Mouse (Mus musculus): Measurements from ENCODE around the gene Usp3. TPM values are rescaled to one million over a fixed set of nuclear protein-coding genes. Genes with fewer than 3 reads are reported as not detected.

The Usp3 gene
- total and polyA plus RNA-seq, 3 experiments, result 24.4 to 39.5 (median 36.6) TPM

- TF ChIP-seq POLR2A (IDR thresholded peaks at IDR 0.05; ENCODE audit: low read depth, low read length), result peak; percentile 73; the same call in 1 of the 2 replicates
Observed at GRCm38 (mm10) chr9:66592708-66593612, at the start of gene Usp3 (continued).

- in situ Hi-C loops (cut with MboI; ENCODE audit: low pct_ligation_motif_present, low pct_unique_long_range_greater_than_20kb, low sequenced_read_pairs) (loop anchor here (5.0 to 10.0 kb wide), 2 partner anchors 54 to 147 kb away; no protein-coding TSS in a partner anchor), dilution Hi-C loops (cut with MboI; ENCODE audit: extremely low pct_ligation_motif_present, extremely low pct_unique_long_range_greater_than_20kb, low sequenced_read_pairs) (no loop called here)
- Histone ChIP-seq H3K9ac (ENCODE audit: insufficient read depth, low read depth) (no peak overlapping the region), H3K36me3 (replicated peaks in 1 of 2; ENCODE audit: control insufficient read depth in 1 of 2, insufficient read depth in 1 of 2, low read length in 1 of 2) (no peaks in the 10 kb centered on the region), H3K4me1 (ENCODE audit: control insufficient read depth in 1 of 2, insufficient read depth in 2 of 2) (peaks cover 4 to 8% of the 10 kb centered on the region in 2 experiments; a peak in 3 of 4 replicates), H3K4me3 (replicated peaks in 1 of 3; ENCODE audit: low read depth in 2 of 3, low read length in 2 of 3, poor library complexity in 1 of 3) (no peak overlapping the region), H3K27me3 (replicated peaks) (no peaks in the 10 kb centered on the region), H3K27ac (ENCODE audit: insufficient read depth, low read depth) (no peak overlapping the region), H3K9me3 (replicated peaks; ENCODE audit: low read length) (no peaks in the 10 kb centered on the region), H3K4me2 (ENCODE audit: insufficient read depth, low read depth, poor library complexity, severe bottlenecking) (no peak overlapping the region), H3K79me2 (replicated peaks; ENCODE audit: control insufficient read depth, extremely low read depth, insufficient read depth, poor library complexity, severe bottlenecking) (no peaks in the 10 kb centered on the region)
- TF ChIP-seq SMC3 (IDR thresholded peaks at IDR 0.05; ENCODE audit: low read depth, low read length) (no peak), GABPA (IDR thresholded peaks at IDR 0.05; ENCODE audit: insufficient replicate concordance, low read depth, low read length) (no peak), ETS1 (conservative IDR thresholded peaks at IDR 0.05; ENCODE audit: low read depth, low read length) (no peak), ZKSCAN1 (IDR thresholded peaks at IDR 0.05; ENCODE audit: borderline replicate concordance, low read depth, low read length) (no peak), ZMIZ1 (IDR thresholded peaks at IDR 0.05; ENCODE audit: low read depth, low read length) (no peak), CTCF (conservative IDR thresholded peaks at IDR 0.05 in 1 of 2, IDR thresholded peaks at IDR 0.05 in 1 of 2; ENCODE audit: low read depth in 2 of 2, low read length in 2 of 2) (no peak), TBP (conservative IDR thresholded peaks at IDR 0.05; ENCODE audit: low read depth, low read length) (no peak), NELFE (IDR thresholded peaks at IDR 0.05; ENCODE audit: low read depth, low read length) (no peak), POLR2A (IDR thresholded peaks at IDR 0.05; ENCODE audit: low read depth, low read length) (no peak), MEF2A (IDR thresholded peaks at IDR 0.05; ENCODE audit: borderline replicate concordance, low read depth, low read length) (no peak), JUN (IDR thresholded peaks at IDR 0.05; ENCODE audit: insufficient read depth, low read depth, low read length) (no peak), KAT2A (IDR thresholded peaks at IDR 0.05; ENCODE audit: insufficient replicate concordance, low read length) (no peak), USF1 (IDR thresholded peaks at IDR 0.05; ENCODE audit: low read depth, low read length) (no peak), MAFK (IDR thresholded peaks at IDR 0.05; ENCODE audit: insufficient replicate concordance, low read length) (no peak), POLR2AphosphoS2 (IDR thresholded peaks at IDR 0.05; ENCODE audit: low read depth, low read length) (no peak)
- DNase-seq (ENCODE audit: extremely low read depth), result no peak
Observed at GRCm38 (mm10) chr9:66640491-66640890, 47.5 kb upstream of the Usp3 start.

DNA sequence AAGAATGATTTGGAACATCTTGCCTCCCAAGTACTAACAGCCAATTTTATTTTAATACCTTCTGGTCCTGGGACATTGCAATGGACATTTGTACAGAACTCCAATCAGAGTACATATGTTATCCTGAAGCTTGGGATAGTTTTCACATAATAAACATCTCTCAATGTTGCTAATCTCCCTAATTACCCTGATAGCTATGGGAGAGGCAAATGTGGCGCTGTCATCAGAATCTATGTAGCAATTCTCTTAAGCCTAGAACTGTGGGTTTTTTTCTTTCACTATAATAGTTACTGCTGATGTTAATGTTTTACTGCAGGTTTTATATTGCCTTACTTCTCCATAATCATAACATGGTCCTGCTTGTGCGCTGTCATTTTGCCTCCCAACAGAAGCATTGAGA, 46.7 kb upstream of the Usp3 start:
- no peak for DNase-seq (ENCODE audit: extremely low read depth)
- Histone ChIP-seq H3K27me3 (replicated peaks) (no peaks in the 10 kb centered on the region), H3K4me2 (ENCODE audit: insufficient read depth, low read depth, poor library complexity, severe bottlenecking) (no peak overlapping the region), H3K9me3 (replicated peaks; ENCODE audit: low read length) (no peaks in the 10 kb centered on the region), H3K79me2 (replicated peaks; ENCODE audit: control insufficient read depth, extremely low read depth, insufficient read depth, poor library complexity, severe bottlenecking) (no peaks in the 10 kb centered on the region), H3K4me3 (replicated peaks in 1 of 3; ENCODE audit: low read depth in 2 of 3, low read length in 2 of 3, poor library complexity in 1 of 3) (no peak overlapping the region), H3K9ac (ENCODE audit: insufficient read depth, low read depth) (no peak overlapping the region), H3K36me3 (replicated peaks in 1 of 2; ENCODE audit: control insufficient read depth in 1 of 2, insufficient read depth in 1 of 2, low read length in 1 of 2) (no peaks in the 10 kb centered on the region), H3K4me1 (ENCODE audit: control insufficient read depth in 1 of 2, insufficient read depth in 2 of 2) (peaks cover 0 to 3% of the 10 kb centered on the region in 2 experiments; a peak in 1 of 4 replicates), H3K27ac (ENCODE audit: insufficient read depth, low read depth) (no peak overlapping the region)
- dilution Hi-C loops (cut with MboI; ENCODE audit: extremely low pct_ligation_motif_present, extremely low pct_unique_long_range_greater_than_20kb, low sequenced_read_pairs), result no loop called here
- TF ChIP-seq SIN3A (IDR thresholded peaks at IDR 0.05; ENCODE audit: low read length), result no peak
- no peak for TF ChIP-seq HCFC1 (IDR thresholded peaks at IDR 0.05; ENCODE audit: low read depth, low read length)
- TF ChIP-seq CTCF (conservative IDR thresholded peaks at IDR 0.05 in 1 of 2, IDR thresholded peaks at IDR 0.05 in 1 of 2; ENCODE audit: low read depth in 2 of 2, low read length in 2 of 2), result no peak
- no peak for TF ChIP-seq GABPA (IDR thresholded peaks at IDR 0.05; ENCODE audit: insufficient replicate concordance, low read depth, low read length)
- TF ChIP-seq MYC (IDR thresholded peaks at IDR 0.05; ENCODE audit: low read depth, low read length), result no peak
- no peak for TF ChIP-seq JUN (IDR thresholded peaks at IDR 0.05; ENCODE audit: insufficient read depth, low read depth, low read length)
- in situ Hi-C loops (cut with MboI; ENCODE audit: low pct_ligation_motif_present, low pct_unique_long_range_greater_than_20kb, low sequenced_read_pairs), result loop anchor here (5.0 to 10.0 kb wide), 2 partner anchors 55 to 148 kb away; no protein-coding TSS in a partner anchor

All from CH12.LX (cell line).